Mouse (Mus musculus) cerebellum, postnatal 4 days (tissue): ENCODE measurements around the gene Cdyl2.
A peak's percentile ranks its signal among the peaks of the same experiment; 100 is the strongest.

Experiments
- DNase-seq, 2 experiments: peaks; one replicate each; pipeline ENCODE4 v3.0.0; 2022; ENCODE audit warnings: low spot score in 2 of 2, mixed read lengths in 1 of 2

Gene Cdyl2

GRCm38 (mm10) chr8:116673052-116673451, 59.7 kb downstream of the Cdyl2 start:
- DNase-seq = no peak

- no peak for DNase-seq
Observed at GRCm38 (mm10) chr8:116671543-116671942, 61.2 kb downstream of the Cdyl2 start.

- no peak for DNase-seq
Observed at GRCm38 (mm10) chr8:116670604-116671003, 62.2 kb downstream of the Cdyl2 start.

GRCm38 (mm10) chr8:116668977-116669376, 63.8 kb downstream of the Cdyl2 start:
- DNase-seq = no peak

- DNase-seq = no peak
Observed at GRCm38 (mm10) chr8:116666781-116667325, 65.9 kb downstream of the Cdyl2 start.

- no peak for DNase-seq
Observed at GRCm38 (mm10) chr8:116661521-116661920, 71.3 kb downstream of the Cdyl2 start.

- DNase-seq = no peak
Observed at GRCm38 (mm10) chr8:116656811-116657210, 76.0 kb downstream of the Cdyl2 start.

- DNase-seq = no peak
Observed at GRCm38 (mm10) chr8:116654881-116655280, 77.9 kb downstream of the Cdyl2 start.

GRCm38 (mm10) chr8:116652949-116653348, 79.8 kb downstream of the Cdyl2 start:
- peak in 1 of 2 experiments; percentile 18 for DNase-seq

GRCm38 (mm10) chr8:116649975-116650725, 82.6 kb downstream of the Cdyl2 start:
- no peak for DNase-seq

- no peak for DNase-seq
Observed at GRCm38 (mm10) chr8:116645376-116645775, 87.4 kb downstream of the Cdyl2 start.

GRCm38 (mm10) chr8:116640925-116641324, 91.9 kb downstream of the Cdyl2 start:
- DNase-seq = no peak

GRCm38 (mm10) chr8:116637998-116638397, 94.8 kb downstream of the Cdyl2 start:
- DNase-seq = no peak

- DNase-seq = peak in 1 of 2 experiments; percentile 3
Observed at GRCm38 (mm10) chr8:116637193-116637592, 95.6 kb downstream of the Cdyl2 start.

- DNase-seq = no peak
Observed at GRCm38 (mm10) chr8:116636396-116636795, 96.4 kb downstream of the Cdyl2 start.

- peak in 1 of 2 experiments; percentile 8 for DNase-seq
Observed at GRCm38 (mm10) chr8:116635972-116636371, 96.8 kb downstream of the Cdyl2 start.

GRCm38 (mm10) chr8:116635261-116635660, 97.5 kb downstream of the Cdyl2 start:
- peak in 1 of 2 experiments; percentile 1 for DNase-seq

- peak in 1 of 2 experiments; percentile 12 for DNase-seq
Observed at GRCm38 (mm10) chr8:116634436-116634835, 98.4 kb downstream of the Cdyl2 start.

GRCm38 (mm10) chr8:116633470-116634150, 99.2 kb downstream of the Cdyl2 start:
- peak in 1 of 2 experiments; percentile 7 for DNase-seq

GRCm38 (mm10) chr8:116630066-116630465, 102.7 kb downstream of the Cdyl2 start:
- DNase-seq = no peak

- DNase-seq = no peak
Observed at GRCm38 (mm10) chr8:116628975-116629374, 103.8 kb downstream of the Cdyl2 start.

GRCm38 (mm10) chr8:116627854-116628479, 104.8 kb downstream of the Cdyl2 start:
- no peak for DNase-seq
